Mouse (Mus musculus) thymus, postnatal 4 days (tissue): Measurements from ENCODE around the gene Dennd2a.

Experiments
- DNase-seq: peaks from one replicate; pipeline ENCODE4 v3.0.0; 2021

The Dennd2a gene

GRCm38 (mm10) chr6:39555648-39555945 is 2.1 kb downstream of the Dennd2a start:
- DNase-seq: no peak

GRCm38 (mm10) chr6:39554888-39555647 is 2.6 kb downstream of the Dennd2a start:
- no peak for DNase-seq

GRCm38 (mm10) chr6:39551981-39552636 is 5.6 kb downstream of the Dennd2a start:
- no peak for DNase-seq

- no peak for DNase-seq
Measured at GRCm38 (mm10) chr6:39548030-39548429, 9.6 kb downstream of the Dennd2a start.

- DNase-seq: no peak
Measured at GRCm38 (mm10) chr6:39545474-39545873, 12.2 kb downstream of the Dennd2a start.

- no peak for DNase-seq
Measured at GRCm38 (mm10) chr6:39543769-39544420, 13.8 kb downstream of the Dennd2a start.

- peak; percentile 47 for DNase-seq
Measured at GRCm38 (mm10) chr6:39542631-39543597, 14.8 kb downstream of the Dennd2a start.

GRCm38 (mm10) chr6:39540563-39540962 is 17.1 kb downstream of the Dennd2a start:
- DNase-seq: no peak

- peak; percentile 25 for DNase-seq
Measured at GRCm38 (mm10) chr6:39539679-39540155, 17.9 kb downstream of the Dennd2a start.

- no peak for DNase-seq
Measured at GRCm38 (mm10) chr6:39538227-39538626, 19.4 kb downstream of the Dennd2a start.

GRCm38 (mm10) chr6:39537276-39537675 is 20.4 kb downstream of the Dennd2a start:
- no peak for DNase-seq

GRCm38 (mm10) chr6:39536621-39537020 is 21.0 kb downstream of the Dennd2a start:
- DNase-seq: no peak

GRCm38 (mm10) chr6:39534944-39535343 is 22.7 kb downstream of the Dennd2a start:
- DNase-seq: no peak

- DNase-seq: no peak
Measured at GRCm38 (mm10) chr6:39528671-39529535, 28.8 kb downstream of the Dennd2a start.

GRCm38 (mm10) chr6:39527811-39528210 is 29.9 kb downstream of the Dennd2a start:
- DNase-seq: no peak

GRCm38 (mm10) chr6:39527337-39527784 is 30.3 kb downstream of the Dennd2a start:
- no peak for DNase-seq

GRCm38 (mm10) chr6:39526797-39527196 is 30.9 kb downstream of the Dennd2a start:
- no peak for DNase-seq

GRCm38 (mm10) chr6:39523161-39523560 is 34.5 kb downstream of the Dennd2a start:
- DNase-seq: no peak

- peak; percentile 29 for DNase-seq
Measured at GRCm38 (mm10) chr6:39522425-39522824, 35.2 kb downstream of the Dennd2a start.

GRCm38 (mm10) chr6:39515739-39516131 is 41.9 kb downstream of the Dennd2a start:
- DNase-seq: no peak

GRCm38 (mm10) chr6:39515040-39515738 is 42.5 kb downstream of the Dennd2a start:
- no peak for DNase-seq
